Mouse (Mus musculus) lung, postnatal 0 days (tissue): ENCODE data around the gene Olig3. TPM values are rescaled to one million over a fixed set of nuclear protein-coding genes. Genes with fewer than 3 reads are reported as not detected.

Experiments
- ATAC-seq: fragments of 200-750 bp; cut with Nextera tagmentation; 2 replicates; pipeline ENCODE4 v1.8.0; 2017; ENCODE audit warnings: moderate library complexity
- DNase-seq: peaks from one replicate; pipeline ENCODE4 v3.0.0-alpha.2; 2016; ENCODE audit warnings: low spot score
- H3K27ac ChIP-seq: fragments of 300-500 bp; sonication (generic); 2 replicates; pipeline ENCODE4 v1.5.1; 2014; ENCODE audit warnings: antibody characterized with exemption, mild to moderate bottlenecking, low read length, mixed read lengths
- H3K27me3 ChIP-seq: fragments of 300-500 bp; sonication (generic); replicated peaks from 2 replicates; pipeline ENCODE4 v1.6.1; 2014; ENCODE audit warnings: low read length, mixed read lengths; ENCODE audit not compliant: insufficient read depth
- H3K36me3 ChIP-seq: fragments of 300-500 bp; sonication (generic); 2 replicates; pipeline ENCODE4 v1.6.1; 2014; ENCODE audit warnings: low read length, mixed read lengths; ENCODE audit not compliant: insufficient read depth
- H3K4me1 ChIP-seq: fragments of 300-500 bp; sonication (generic); 2 replicates; pipeline ENCODE4 v1.6.1; 2014; ENCODE audit warnings: antibody characterized with exemption, low read depth, low read length, mixed read lengths; ENCODE audit not compliant: insufficient read depth
- H3K4me2 ChIP-seq: fragments of 300-500 bp; sonication (generic); replicated peaks from 2 replicates; pipeline ENCODE4 v1.6.1; 2014; ENCODE audit warnings: low read depth, mild to moderate bottlenecking, low read length, moderate library complexity, mixed read lengths
- H3K4me3 ChIP-seq: fragments of 300-500 bp; sonication (generic); 2 replicates; pipeline ENCODE4 v1.5.1; 2014; ENCODE audit warnings: low read depth, low read length
- H3K9ac ChIP-seq: fragments of 300-500 bp; sonication (generic); replicated peaks from 2 replicates; pipeline ENCODE4 v1.6.1; 2014; ENCODE audit warnings: low read depth, mild to moderate bottlenecking
- H3K9me3 ChIP-seq: fragments of 300-500 bp; sonication (generic); 2 replicates; pipeline ENCODE4 v1.6.1; 2016; ENCODE audit warnings: low read length, mixed read lengths
- CTCF ChIP-seq: IDR thresholded peaks from 2 replicates; pipeline ENCODE4 v1.5.1; 2016; ENCODE audit warnings: antibody characterized with exemption, mild to moderate bottlenecking
- EP300 ChIP-seq: IDR thresholded peaks from 2 replicates; pipeline ENCODE4 v1.6.1; 2016; ENCODE audit warnings: antibody characterized with exemption, mild to moderate bottlenecking, control low read depth
- WGBS: fragments of 180-500 bp; shearing (Covaris S2); extraction: QIAGEN DNeasy Blood & Tissue Kit; methylation state at CpG from one replicate; pipeline ENCODE4 v1.1.7; 2014; 5-methylcytosine and 5-hydroxymethylcytosine counted together
- polyA plus RNA-seq: library from polyadenylated mRNA; unstranded; fragments of >200 nt; fragmentation: Nextera tagmentation; extraction: Ambion mirVana; gene quantifications from 2 replicates; pipeline ENCODE4 v1.2.1, GENCODE M21; 2015

The Olig3 gene
- polyA plus RNA-seq, 1 experiment from 2014 or later = not detected

DNA sequence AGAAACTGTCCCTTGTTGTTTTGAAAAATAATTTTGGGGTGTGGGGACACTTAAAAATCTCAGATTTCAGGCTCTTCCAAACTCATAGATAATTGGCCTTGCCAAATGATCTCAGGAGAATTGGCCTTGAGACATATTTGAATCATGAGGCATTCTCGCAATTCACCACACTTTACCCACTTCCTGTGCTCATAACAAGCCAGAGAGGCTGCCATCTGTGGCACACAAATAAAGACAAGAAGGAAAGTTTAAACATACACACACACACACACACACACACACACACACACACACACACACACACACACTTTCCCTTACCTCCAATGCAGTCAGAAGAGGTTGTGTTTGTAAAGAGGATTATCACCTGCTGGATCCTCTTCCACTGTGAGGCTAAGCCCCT lies 22.9 kb upstream of the Olig3 start:
- H3K27ac ChIP-seq = no peak overlapping the region
- H3K36me3 ChIP-seq = no peaks in the 10 kb centered on the region
- no peaks in the 10 kb centered on the region for H3K4me1 ChIP-seq
- WGBS = 58% methylated on average over 1 of the region's 1 CpGs
- TF ChIP-seq CTCF = no peak
- TF ChIP-seq EP300 = no peak
- no peak overlapping the region for H3K9ac ChIP-seq
- no peaks in the 10 kb centered on the region for H3K27me3 ChIP-seq
- no peaks in the 10 kb centered on the region for H3K9me3 ChIP-seq
- DNase-seq = no peak
- H3K4me2 ChIP-seq = no peak overlapping the region
- no peak for ATAC-seq
- no peak overlapping the region for H3K4me3 ChIP-seq

DNA sequence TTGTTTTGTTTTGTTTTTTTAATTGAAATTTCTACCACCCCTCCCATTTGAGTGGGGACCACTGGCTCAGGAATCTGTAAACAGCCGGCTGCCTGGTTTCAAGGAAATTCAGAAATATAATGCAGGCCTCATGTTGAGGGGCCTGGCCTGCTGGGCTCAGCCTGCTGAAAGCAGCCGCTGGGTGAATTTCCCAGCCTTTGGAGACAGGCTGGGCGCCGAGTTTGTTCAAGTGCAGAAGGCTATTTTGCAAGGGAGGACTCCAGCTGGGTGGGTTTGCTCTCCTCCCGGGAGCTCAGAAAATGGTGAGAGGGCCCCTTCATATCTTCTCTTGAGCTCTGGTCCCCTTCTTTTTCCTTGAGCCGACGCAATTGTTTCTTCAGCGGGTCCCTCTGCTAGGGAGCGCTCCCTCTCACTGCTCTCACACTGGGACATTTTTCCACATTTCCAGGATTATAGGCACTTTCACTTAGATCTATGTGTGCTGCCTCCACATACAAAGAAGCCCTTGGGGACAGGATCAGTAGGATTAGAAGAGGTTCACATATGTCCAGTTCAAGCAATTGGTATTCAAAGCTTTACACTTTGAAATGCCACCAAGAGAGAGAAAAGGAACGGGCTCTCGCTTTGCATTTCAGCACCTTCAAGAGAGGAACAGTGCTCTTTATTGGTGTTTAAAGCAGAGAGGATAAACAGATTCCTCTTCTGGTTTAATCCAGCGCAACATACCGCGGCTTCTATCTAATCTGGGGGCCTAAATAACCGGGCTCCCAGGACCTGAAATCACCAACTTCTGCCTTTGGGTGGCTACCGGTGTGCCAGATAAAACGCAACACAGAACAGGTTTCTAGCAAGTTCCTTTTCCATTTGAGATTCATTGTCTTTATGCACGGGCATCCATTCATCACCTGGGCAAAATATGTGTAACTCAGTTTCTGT lies 17.4 kb upstream of the Olig3 start:
- Histone ChIP-seq H3K27me3 (no peaks in the 10 kb centered on the region), H3K9me3 (no peaks in the 10 kb centered on the region), H3K27ac (no peak overlapping the region), H3K4me2 (no peak overlapping the region), H3K36me3 (no peaks in the 10 kb centered on the region), H3K9ac (no peak overlapping the region), H3K4me3 (no peak overlapping the region), H3K4me1 (no peaks in the 10 kb centered on the region)
- ATAC-seq = no peak
- 12% methylated on average over 18 of the region's 18 CpGs for WGBS
- no peak for TF ChIP-seq CTCF
- no peak for TF ChIP-seq EP300
- DNase-seq = no peak

DNA sequence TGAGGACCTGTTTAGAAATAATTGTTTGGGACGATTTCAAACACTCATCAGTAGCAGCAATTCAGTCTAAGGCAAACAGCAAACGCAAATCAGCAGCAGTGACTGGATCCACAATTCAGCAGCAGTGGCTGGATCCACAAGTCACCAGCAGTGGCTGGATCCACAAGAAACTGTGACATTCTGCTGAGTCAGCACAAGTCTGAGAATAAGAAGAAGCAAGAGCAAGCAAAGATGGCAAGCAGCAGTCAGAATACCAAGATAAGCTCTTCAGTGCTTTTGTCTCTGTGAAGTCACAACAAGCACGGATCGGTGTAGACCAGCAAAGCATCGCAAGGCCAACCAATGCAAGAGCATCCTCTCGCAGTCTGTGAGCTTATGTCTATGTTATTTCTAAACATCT lies 12.3 kb upstream of the Olig3 start:
- no peak overlapping the region for H3K4me2 ChIP-seq
- H3K27me3 ChIP-seq = 0 out of 2 replicates have a peak, but pooled peaks cover 3% of the 10 kb centered on the region
- TF ChIP-seq EP300 (no peak), CTCF (no peak)
- H3K4me3 ChIP-seq = no peak overlapping the region
- no peak overlapping the region for H3K27ac ChIP-seq
- ATAC-seq (no peak), DNase-seq (no peak)
- H3K36me3 ChIP-seq = no peaks in the 10 kb centered on the region
- WGBS = 80% methylated on average over 6 of the region's 6 CpGs
- H3K9me3 ChIP-seq = no peaks in the 10 kb centered on the region
- H3K9ac ChIP-seq = no peak overlapping the region
- H3K4me1 ChIP-seq = no peaks in the 10 kb centered on the region

DNA sequence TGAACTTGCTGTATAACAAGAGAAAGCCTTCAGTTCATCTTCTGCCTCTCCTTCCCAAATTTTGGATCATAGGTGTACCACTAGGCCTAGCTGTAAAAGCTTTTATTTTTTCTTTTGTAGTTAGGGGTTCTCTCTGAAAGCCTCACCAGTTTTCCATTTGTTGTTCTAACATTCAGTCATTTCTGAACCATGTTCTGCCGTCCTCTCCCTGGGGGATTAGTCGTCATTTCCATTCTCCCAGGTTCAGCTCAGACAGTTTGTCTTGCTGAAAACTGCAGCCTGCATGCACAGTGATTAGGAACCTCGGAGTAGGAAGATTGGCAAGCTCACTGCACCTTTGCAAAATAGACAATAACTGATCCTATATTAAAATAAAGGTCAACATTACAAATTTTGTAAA lies 7.0 kb upstream of the Olig3 start:
- no peaks in the 10 kb centered on the region for H3K9me3 ChIP-seq
- no peak overlapping the region for H3K4me3 ChIP-seq
- no peaks in the 10 kb centered on the region for H3K4me1 ChIP-seq
- 52% methylated on average over 3 of the region's 3 CpGs for WGBS
- no peaks in the 10 kb centered on the region for H3K36me3 ChIP-seq
- no peak for DNase-seq
- ATAC-seq = no peak
- H3K27ac ChIP-seq = no peak overlapping the region
- no peak overlapping the region for H3K9ac ChIP-seq
- no peak overlapping the region for H3K4me2 ChIP-seq
- no peak for TF ChIP-seq EP300
- no peak for TF ChIP-seq CTCF
- peaks cover 32% of the 10 kb centered on the region for H3K27me3 ChIP-seq

DNA sequence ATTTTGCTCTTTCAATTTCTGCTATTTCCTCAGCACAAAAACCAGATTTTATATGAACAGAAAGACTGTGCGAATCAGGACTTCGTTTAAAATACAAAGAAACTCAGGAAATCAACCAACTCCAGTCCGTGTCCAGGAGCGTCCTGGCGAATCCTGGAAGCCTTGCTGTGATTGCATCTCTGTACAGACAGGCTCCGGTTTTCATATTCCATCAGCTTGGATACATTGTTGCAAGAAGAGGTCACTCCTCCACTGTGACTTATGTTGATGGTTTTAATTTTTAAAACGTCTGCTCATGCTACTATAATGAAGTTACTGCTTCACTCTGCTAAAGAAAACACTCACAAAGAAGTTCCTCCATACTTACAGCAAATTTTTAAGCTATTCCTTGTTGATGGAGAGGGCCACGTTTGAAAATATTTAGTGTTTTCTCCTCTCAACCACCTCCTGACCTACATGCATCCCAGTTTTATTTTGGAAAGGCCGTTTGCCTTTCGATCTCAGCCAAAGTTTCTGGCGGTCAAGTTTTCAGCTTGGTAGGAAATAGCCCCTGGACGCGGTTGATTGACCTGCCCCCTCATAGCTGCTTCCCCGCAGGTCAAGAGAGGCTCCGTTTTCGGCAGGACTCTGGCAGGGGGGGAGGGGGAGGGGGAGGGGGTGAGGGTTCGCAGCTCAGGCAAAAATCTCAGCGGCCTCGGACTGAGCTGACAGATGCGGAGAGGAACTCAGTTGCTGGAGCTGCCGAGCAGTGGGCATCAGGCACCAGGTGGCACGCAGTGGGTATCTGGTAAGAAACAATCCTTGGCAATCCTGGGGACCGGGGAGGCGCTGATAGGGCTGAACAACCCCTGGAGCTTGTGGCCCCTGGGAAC lies 4.1 kb upstream of the Olig3 start:
- Histone ChIP-seq H3K4me2 (no peak overlapping the region), H3K4me1 (no peaks in the 10 kb centered on the region), H3K36me3 (no peaks in the 10 kb centered on the region), H3K27me3 (peaks cover 57% of the 10 kb centered on the region), H3K27ac (no peak overlapping the region), H3K9me3 (no peaks in the 10 kb centered on the region), H3K4me3 (no peak overlapping the region), H3K9ac (no peak overlapping the region)
- ATAC-seq (no peak), DNase-seq (no peak)
- 3% methylated on average over 24 of the region's 24 CpGs for WGBS
- no peak for TF ChIP-seq EP300

DNA sequence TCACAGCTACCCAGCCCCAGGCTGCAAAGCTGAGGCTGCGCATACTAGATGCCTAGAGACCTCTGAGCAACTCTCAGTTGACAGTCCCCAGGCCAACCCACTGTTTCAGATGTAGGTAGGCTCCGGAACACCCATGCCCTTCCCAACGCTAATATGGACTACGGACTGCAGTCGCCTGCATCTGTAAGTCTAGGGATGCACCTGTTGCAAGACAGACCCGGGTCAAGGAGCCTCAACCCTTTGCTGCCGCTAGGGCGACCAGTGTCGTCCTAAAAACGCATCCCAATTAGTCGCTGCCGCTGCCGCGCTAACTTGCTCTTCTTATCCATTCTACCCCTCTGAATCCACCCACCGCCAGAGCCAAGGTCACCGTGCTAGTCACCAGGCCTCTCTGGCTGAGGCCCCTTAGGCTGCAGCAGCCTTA lies 3.4 kb upstream of the Olig3 start:
- H3K9me3 ChIP-seq = no peaks in the 10 kb centered on the region
- H3K4me1 ChIP-seq = no peaks in the 10 kb centered on the region
- no peak for TF ChIP-seq CTCF
- no peak for TF ChIP-seq EP300
- no peak overlapping the region for H3K27ac ChIP-seq
- DNase-seq (no peak), ATAC-seq (no peak)
- WGBS = 3% methylated on average over 16 of the region's 16 CpGs
- H3K4me2 ChIP-seq = no peak overlapping the region
- peaks cover 64% of the 10 kb centered on the region for H3K27me3 ChIP-seq
- H3K9ac ChIP-seq = no peak overlapping the region
- H3K4me3 ChIP-seq = no peak overlapping the region
- H3K36me3 ChIP-seq = no peaks in the 10 kb centered on the region
